Mouse (Mus musculus) forebrain, postnatal 0 days (tissue): ENCODE measurements around the gene Prune2. TPM values are rescaled to one million over a fixed set of nuclear protein-coding genes. Genes with fewer than 3 reads are reported as not detected.

Source experiments
- ATAC-seq: fragments of 200-750 bp; cut with Nextera tagmentation; 2 replicates; pipeline ENCODE4 v1.8.0; 2017; ENCODE audit warnings: mild to moderate bottlenecking, moderate library complexity
- DNase-seq: peaks from one replicate; pipeline ENCODE4 v3.0.0-alpha.2; 2015
- H3K27ac ChIP-seq: fragments of 300-500 bp; sonication (generic); 2 replicates; pipeline ENCODE4 v1.5.1; 2014; ENCODE audit warnings: low read depth, mild to moderate bottlenecking, antibody characterized with exemption, low read length, moderate library complexity, mixed read lengths
- H3K27me3 ChIP-seq: fragments of 300-500 bp; sonication (generic); 2 replicates; pipeline ENCODE4 v1.6.1; 2014; ENCODE audit warnings: mild to moderate bottlenecking, low read length, mixed read lengths; ENCODE audit not compliant: insufficient read depth
- H3K36me3 ChIP-seq: fragments of 300-500 bp; sonication (generic); 2 replicates; pipeline ENCODE4 v1.6.1; 2014; ENCODE audit warnings: mild to moderate bottlenecking, moderate library complexity; ENCODE audit not compliant: insufficient read depth
- H3K4me1 ChIP-seq: fragments of 300-500 bp; sonication (generic); 2 replicates; pipeline ENCODE4 v1.6.1; 2014; ENCODE audit warnings: antibody characterized with exemption; ENCODE audit not compliant: insufficient read depth
- H3K4me2 ChIP-seq: fragments of 300-500 bp; sonication (generic); 2 replicates; pipeline ENCODE4 v1.6.1; 2014; ENCODE audit warnings: low read depth, mild to moderate bottlenecking, moderate library complexity
- H3K4me3 ChIP-seq: fragments of 300-500 bp; sonication (generic); 2 replicates; pipeline ENCODE4 v1.5.1; 2014; ENCODE audit warnings: low read depth, low read length, mixed read lengths
- H3K9ac ChIP-seq: fragments of 300-500 bp; sonication (generic); 2 replicates; pipeline ENCODE4 v1.6.1; 2014; ENCODE audit warnings: mild to moderate bottlenecking
- H3K9me3 ChIP-seq: fragments of 300-500 bp; sonication (generic); 2 replicates; pipeline ENCODE4 v1.6.1; 2016; ENCODE audit warnings: low read length
- CTCF ChIP-seq: sonication (generic); IDR thresholded peaks from 2 replicates; pipeline ENCODE4 v1.5.1; 2016; ENCODE audit warnings: antibody characterized with exemption, control low read depth, low read depth
- WGBS: fragments of 180-500 bp; shearing (Covaris S2); extraction: QIAGEN DNeasy Blood & Tissue Kit; methylation state at CpG from one replicate; pipeline ENCODE4 v1.1.7; 2014; 5-methylcytosine and 5-hydroxymethylcytosine counted together
- polyA plus RNA-seq: library from polyadenylated mRNA; unstranded; fragments of >200 nt; fragmentation: Nextera tagmentation; extraction: Ambion mirVana; gene quantifications from 2 replicates; pipeline ENCODE4 v1.2.1, GENCODE M21; 2015
- total RNA-seq: library from RNA; depleted of rRNA; stranded (reverse); fragments of >200 nt; gene quantifications from 2 replicates; pipeline ENCODE4 v1.2.3, GENCODE M21; 2014; rRNA removed

The Prune2 gene
- total RNA-seq (11.8 and 13.1 TPM in 2 replicates), polyA plus RNA-seq (5.4 and 7.2 TPM in 2 replicates)

GRCm38 (mm10) chr19:16955613-16956271, at the start of gene Prune2:
Gene Prune2, plus strand, starts transcription at chr19:16956118.
- DNase-seq (peak; percentile 64), ATAC-seq (peak; percentile 94)
- Histone ChIP-seq H3K27ac (no peak within 1 kb of the TSS), H3K4me1 (0 out of 2 replicates have a peak, but pooled peaks cover 4% of the 10 kb centered on the region), H3K27me3 (no peaks in the 10 kb centered on the region), H3K4me3 (peak within 1 kb of the TSS; percentile 45), H3K9me3 (no peaks in the 10 kb centered on the region), H3K9ac (peak within 1 kb of the TSS; percentile 45), H3K4me2 (peak within 1 kb of the TSS; percentile 97), H3K36me3 (no peaks in the 10 kb centered on the region)
- WGBS, result 2% methylated on average over 36 of the region's 36 CpGs
- no peak for TF ChIP-seq CTCF

- no peak for DNase-seq
- no peak for ATAC-seq
- no peak for TF ChIP-seq CTCF
These were observed 44.4 kb upstream of the Prune2 start for GRCm38 (mm10) chr19:16911507-16911906.

GRCm38 (mm10) chr19:16924516-16924915, 31.4 kb upstream of the Prune2 start:
- Histone ChIP-seq H3K9ac (no peak overlapping the region), H3K36me3 (no peaks in the 10 kb centered on the region), H3K4me3 (no peak overlapping the region), H3K4me2 (no peak overlapping the region), H3K27me3 (no peaks in the 10 kb centered on the region), H3K27ac (no peak overlapping the region), H3K9me3 (no peaks in the 10 kb centered on the region), H3K4me1 (no peaks in the 10 kb centered on the region)
- 65% methylated on average over 4 of the region's 4 CpGs for WGBS
- no peak for TF ChIP-seq CTCF
- ATAC-seq (no peak), DNase-seq (no peak)

More at GRCm38 (mm10) chr19:16911507-16911906, 44.4 kb upstream of the Prune2 start:
- H3K4me2 ChIP-seq, result no peak overlapping the region
- H3K9me3 ChIP-seq, result no peaks in the 10 kb centered on the region
- H3K9ac ChIP-seq, result no peak overlapping the region
- no peaks in the 10 kb centered on the region for H3K4me1 ChIP-seq
- H3K27ac ChIP-seq, result no peak overlapping the region
- 48% methylated on average over 5 of the region's 5 CpGs for WGBS
- H3K36me3 ChIP-seq, result no peaks in the 10 kb centered on the region
- H3K27me3 ChIP-seq, result no peaks in the 10 kb centered on the region
- H3K4me3 ChIP-seq, result no peak overlapping the region

- DNase-seq, result no peak
- no peak for ATAC-seq
These were observed 21.3 kb upstream of the Prune2 start for GRCm38 (mm10) chr19:16934664-16935063.

GRCm38 (mm10) chr19:16948794-16949313, 7.1 kb upstream of the Prune2 start:
- ATAC-seq (no peak), DNase-seq (no peak)
- Histone ChIP-seq H3K9ac (no peak overlapping the region), H3K9me3 (no peaks in the 10 kb centered on the region), H3K4me3 (no peak overlapping the region), H3K4me2 (no peak overlapping the region), H3K36me3 (no peaks in the 10 kb centered on the region), H3K4me1 (no peaks in the 10 kb centered on the region), H3K27ac (no peak overlapping the region), H3K27me3 (no peaks in the 10 kb centered on the region)
- TF ChIP-seq CTCF, result no peak
- WGBS, result 78% methylated on average over 2 of the region's 2 CpGs

More at GRCm38 (mm10) chr19:16934664-16935063, 21.3 kb upstream of the Prune2 start:
- H3K27ac ChIP-seq, result no peak overlapping the region
- H3K4me3 ChIP-seq, result no peak overlapping the region
- no peaks in the 10 kb centered on the region for H3K36me3 ChIP-seq
- no peaks in the 10 kb centered on the region for H3K9me3 ChIP-seq
- H3K4me2 ChIP-seq, result no peak overlapping the region
- H3K4me1 ChIP-seq, result no peaks in the 10 kb centered on the region
- H3K27me3 ChIP-seq, result no peaks in the 10 kb centered on the region
- H3K9ac ChIP-seq, result no peak overlapping the region
- TF ChIP-seq CTCF, result no peak
- 89% methylated on average over 8 of the region's 8 CpGs for WGBS

- ATAC-seq, result no peak
- no peaks in the 10 kb centered on the region for H3K36me3 ChIP-seq
- no peaks in the 10 kb centered on the region for H3K4me1 ChIP-seq
- DNase-seq, result no peak
- no peaks in the 10 kb centered on the region for H3K27me3 ChIP-seq
- H3K9me3 ChIP-seq, result no peaks in the 10 kb centered on the region
- 91% methylated on average over 2 of the region's 2 CpGs for WGBS
- H3K27ac ChIP-seq, result no peak overlapping the region
- H3K4me2 ChIP-seq, result no peak overlapping the region
- H3K9ac ChIP-seq, result no peak overlapping the region
- H3K4me3 ChIP-seq, result no peak overlapping the region
- no peak for TF ChIP-seq CTCF
These were observed 6.6 kb upstream of the Prune2 start for GRCm38 (mm10) chr19:16949341-16949740.

GRCm38 (mm10) chr19:16950051-16950450, 5.9 kb upstream of the Prune2 start:
- WGBS, result 69% methylated on average over 9 of the region's 9 CpGs
- H3K27ac ChIP-seq, result no peak overlapping the region
- H3K9me3 ChIP-seq, result no peaks in the 10 kb centered on the region
- H3K9ac ChIP-seq, result no peak overlapping the region
- no peaks in the 10 kb centered on the region for H3K36me3 ChIP-seq
- no peaks in the 10 kb centered on the region for H3K27me3 ChIP-seq
- DNase-seq (no peak), ATAC-seq (no peak)
- H3K4me1 ChIP-seq, result no peaks in the 10 kb centered on the region
- no peak for TF ChIP-seq CTCF
- no peak overlapping the region for H3K4me2 ChIP-seq
- H3K4me3 ChIP-seq, result no peak overlapping the region
